Comparison of ENCODE assay signal across 8 mouse cellular contexts in the genomic region with DNA sequence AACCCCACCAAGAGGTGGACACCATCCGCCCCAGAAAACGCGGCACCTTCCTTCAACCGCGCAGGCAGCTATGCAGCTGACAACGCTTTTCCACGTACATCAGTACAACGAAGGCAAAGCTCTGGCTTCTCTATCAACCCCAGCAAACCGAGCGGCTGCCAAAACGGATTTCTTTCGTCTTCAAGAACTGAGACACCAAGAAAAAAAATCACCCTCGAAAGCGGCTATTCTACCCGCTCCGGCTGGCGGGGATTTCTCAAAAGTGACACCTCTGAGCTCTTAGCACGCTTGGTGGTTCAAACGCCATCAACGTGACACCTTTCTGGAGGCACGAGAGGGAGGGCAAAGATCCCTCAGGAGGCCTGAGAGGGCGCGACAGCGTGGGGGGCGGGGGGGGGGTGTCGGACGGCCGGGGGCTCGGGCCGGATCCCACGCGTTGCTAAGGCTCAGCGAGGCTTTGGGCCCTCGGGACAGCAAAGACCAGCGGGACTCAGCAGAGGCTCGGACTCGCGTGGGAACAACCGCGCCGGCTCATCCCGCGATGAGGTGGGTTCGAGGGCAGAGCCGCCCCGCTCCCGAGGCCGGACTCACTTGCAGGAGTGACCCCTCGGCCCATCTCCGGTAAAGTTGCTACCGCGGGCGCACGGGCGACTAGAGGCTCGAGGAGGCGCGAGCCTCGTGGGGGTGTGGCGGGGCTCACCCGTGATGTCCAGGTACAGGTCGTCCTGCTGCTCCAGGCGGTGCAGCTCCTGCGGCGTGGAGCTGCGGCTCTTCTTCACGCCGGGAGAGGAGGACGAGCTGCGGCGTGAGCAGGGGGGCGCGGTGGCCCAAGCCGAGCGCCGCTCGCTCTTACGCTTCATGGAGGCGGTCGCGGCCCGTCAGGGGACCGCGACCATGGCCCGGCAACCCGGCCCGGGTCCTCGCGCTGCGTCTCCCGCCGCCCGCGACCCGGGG. TPM values are rescaled to one million over a fixed set of nuclear protein-coding genes. Genes with fewer than 3 reads are reported as not detected.
DNase-seq lines count a peak whose midpoint lies in the region; ATAC-seq lines count a peak whose summit lies in the region.

No protein-coding gene starts in this region.

- H3K4me3 ChIP-seq in heart, embryonic 13.5 days: peak overlapping the region; percentile 84
- H3K4me3 ChIP-seq in stomach, embryonic 14.5 days (ENCODE audit: low read depth, low read length): peak overlapping the region; percentile 78

- H3K4me1 ChIP-seq in heart, embryonic 13.5 days: peaks cover 19% of the 10 kb centered on the region
- H3K4me1 ChIP-seq in stomach, embryonic 14.5 days (ENCODE audit: control insufficient read depth, insufficient read depth, low read length): peaks cover 8% of the 10 kb centered on the region; the same call in 1 of the 2 replicates

- no peak overlapping the region; the same call in 1 of the 2 replicates for H3K27ac ChIP-seq in heart, embryonic 13.5 days (replicated peaks)
- peak overlapping the region; percentile 15; the same call in 1 of the 2 replicates for H3K27ac ChIP-seq in stomach, embryonic 14.5 days (ENCODE audit: low read length)

- no peaks in the 10 kb centered on the region for H3K9me3 ChIP-seq in heart, embryonic 13.5 days
- H3K9me3 ChIP-seq in stomach, embryonic 14.5 days (ENCODE audit: control insufficient read depth, low read depth, low read length): no peaks in the 10 kb centered on the region

- H3K9ac ChIP-seq in heart, embryonic 13.5 days: peak overlapping the region; percentile 86
- H3K9ac ChIP-seq in stomach, embryonic 14.5 days (replicated peaks; ENCODE audit: low read depth, low read length): peak overlapping the region; percentile 76

- H3K36me3 ChIP-seq in heart, embryonic 13.5 days: no peaks in the 10 kb centered on the region
- H3K36me3 ChIP-seq in stomach, embryonic 14.5 days (ENCODE audit: control insufficient read depth, insufficient read depth, low read length): no peaks in the 10 kb centered on the region

- peak; percentile 52; the same call in 1 of the 2 replicates for ATAC-seq in heart, embryonic 13.5 days (ENCODE audit: extremely low read depth, insufficient number of reproducible peaks, low FRiP score, low TSS enrichment)
- ATAC-seq in megakaryocyte progenitor cell, adult 5-6 weeks (replicated peaks; ENCODE audit: poor library complexity): peak; percentile 19; the same call in 1 of the 2 replicates
- peak; percentile 64 for ATAC-seq in stomach, embryonic 14.5 days (ENCODE audit: insufficient number of reproducible peaks, insufficient read depth, low FRiP score, low read depth)

- peaks cover 5% of the 10 kb centered on the region; the same call in 1 of the 2 replicates for H3K27me3 ChIP-seq in heart, embryonic 13.5 days (replicated peaks)
- no peaks in the 10 kb centered on the region for H3K27me3 ChIP-seq in stomach, embryonic 14.5 days (ENCODE audit: control insufficient read depth, insufficient read depth, low read length)

- peak overlapping the region; percentile 100 for H3K4me2 ChIP-seq in heart, embryonic 13.5 days
- H3K4me2 ChIP-seq in stomach, embryonic 14.5 days (replicated peaks; ENCODE audit: low read depth, low read length): peak overlapping the region; percentile 100

- 1% methylated on average over 94 of the region's 95 CpGs for WGBS in heart, embryonic 13.5 days
- under 1% methylated on average over 94 of the region's 95 CpGs for WGBS in stomach, embryonic 14.5 days

- peak; percentile 43 for DNase-seq in cerebellum, adult 11-12 months
- DNase-seq in cerebellum, adult 9-10 months: no peak
- peak; percentile 52 for DNase-seq in CD4-positive, CD25-positive, alpha-beta regulatory T cell, adult 2 months (ENCODE audit: low read depth, low spot score)
- DNase-seq in cerebellum, adult 9-11 months: peak; percentile 56
- peak; percentile 37 to 60 for DNase-seq in kidney, postnatal 4 days

RNA-seq across cellular contexts. Expression of a gene that starts 0.9 kb away (rescaled TPM):
- 16.3 and 17.4 TPM in 2 replicates for polyA plus RNA-seq in heart, embryonic 13.5 days (2015; fragmentation: Nextera tagmentation; extraction: Ambion mirVana)
- total RNA-seq in megakaryocyte progenitor cell, adult 5-6 weeks (2015): 1.6 and 1.9 TPM in 2 replicates
- total RNA-seq in megakaryocyte progenitor cell, adult 5-6 weeks (2017): 0.74 and 2.4 TPM in 2 replicates
- polyA plus RNA-seq in stomach, embryonic 14.5 days (2014; fragmentation: Nextera tagmentation; extraction: Ambion mirVana): 43.9 and 46.0 TPM in 2 replicates

RNA-seq across cellular contexts. Expression of a gene that starts 38.3 kb away (rescaled TPM):
- polyA plus RNA-seq in heart, embryonic 13.5 days (2015; fragmentation: Nextera tagmentation; extraction: Ambion mirVana): 62.9 and 68.6 TPM in 2 replicates
- 19.6 and 20.3 TPM in 2 replicates for total RNA-seq in megakaryocyte progenitor cell, adult 5-6 weeks (2015)
- 33.1 and 42.4 TPM in 2 replicates for total RNA-seq in megakaryocyte progenitor cell, adult 5-6 weeks (2017)
- 62.3 and 68.3 TPM in 2 replicates for polyA plus RNA-seq in stomach, embryonic 14.5 days (2014; fragmentation: Nextera tagmentation; extraction: Ambion mirVana)
